Mouse (Mus musculus) ES-Bruce4 (cell line): Measurements from ENCODE around the gene Snx11. TPM values are rescaled to one million over a fixed set of nuclear protein-coding genes. Genes with fewer than 3 reads are reported as not detected.
A peak's percentile ranks its signal among the peaks of the same experiment; 100 is the strongest.

Source experiments
- H3K27ac ChIP-seq: 2 replicates; pipeline ENCODE4 v1.5.1; 2012; ENCODE audit warnings: low read length, inconsistent platforms; ENCODE audit not compliant: insufficient read depth
- H3K27me3 ChIP-seq: 2 replicates; pipeline ENCODE4 v1.6.1; 2012; ENCODE audit warnings: mild to moderate bottlenecking, low read length, inconsistent platforms; ENCODE audit not compliant: control insufficient read depth, poor library complexity, insufficient read depth, severe bottlenecking
- H3K36me3 ChIP-seq: 2 replicates; pipeline ENCODE4 v1.6.1; 2012; ENCODE audit warnings: inconsistent platforms, mild to moderate bottlenecking, low read length, moderate library complexity; ENCODE audit not compliant: control insufficient read depth, poor library complexity, insufficient read depth, severe bottlenecking
- H3K4me1 ChIP-seq: one replicate; pipeline ENCODE4 v1.8.1; 2011; ENCODE audit warnings: low read length; ENCODE audit not compliant: control insufficient read depth, insufficient read depth
- H3K4me3 ChIP-seq: 2 replicates; pipeline ENCODE4 v1.5.1; 2011; ENCODE audit warnings: low read depth, mild to moderate bottlenecking, low read length
- H3K9ac ChIP-seq: 2 replicates; pipeline ENCODE4 v1.6.1; 2012; ENCODE audit warnings: low read depth, mild to moderate bottlenecking, inconsistent platforms; ENCODE audit not compliant: poor library complexity, severe bottlenecking
- H3K9me3 ChIP-seq: replicated peaks from 2 replicates; pipeline ENCODE4 v1.6.1; 2012; ENCODE audit warnings: mild to moderate bottlenecking, low read length, inconsistent platforms; ENCODE audit not compliant: control insufficient read depth, poor library complexity, insufficient read depth, severe bottlenecking
- CTCF ChIP-seq: IDR thresholded peaks from one replicate; pipeline ENCODE4 v1.8.1; 2011; ENCODE audit warnings: low read depth, low read length
- EP300 ChIP-seq: IDR thresholded peaks from 2 replicates; pipeline ENCODE4 v1.6.1; 2011; ENCODE audit warnings: low read depth, low read length; ENCODE audit not compliant: insufficient read depth
- POLR2A ChIP-seq: IDR thresholded peaks from one replicate; pipeline ENCODE4 v1.8.1; 2011; ENCODE audit warnings: low read length; ENCODE audit not compliant: insufficient read depth
- polyA plus RNA-seq: library from polyadenylated mRNA; stranded (reverse); fragments of >200 nt; gene quantifications from 2 replicates; pipeline ENCODE4 v1.2.4, GENCODE M21; 2011; ENCODE audit warnings: low read depth; ENCODE audit not compliant: missing spikeins, insufficient read depth, insufficient read length

Gene Snx11
- polyA plus RNA-seq, 1 experiment = 27.3 TPM

- no peak overlapping the region for H3K27ac ChIP-seq
- no peak for TF ChIP-seq POLR2A
- peaks cover 14% of the 10 kb centered on the region for H3K36me3 ChIP-seq
- H3K9me3 ChIP-seq = no peaks in the 10 kb centered on the region
- no peaks in the 10 kb centered on the region for H3K27me3 ChIP-seq
- H3K4me3 ChIP-seq = peak overlapping the region; percentile 85
- H3K4me1 ChIP-seq = peaks cover 2% of the 10 kb centered on the region
- peak overlapping the region; percentile 54 for H3K9ac ChIP-seq
These were observed 1.3 kb downstream of the Snx11 start for GRCm38 (mm10) chr11:96776068-96776467.

- Histone ChIP-seq H3K9me3 (no peaks in the 10 kb centered on the region), H3K27me3 (no peaks in the 10 kb centered on the region), H3K9ac (no peak overlapping the region), H3K36me3 (peaks cover 17% of the 10 kb centered on the region), H3K4me1 (peaks cover 2% of the 10 kb centered on the region), H3K27ac (no peak overlapping the region), H3K4me3 (no peak overlapping the region)
- no peak for TF ChIP-seq POLR2A
- no peak for TF ChIP-seq CTCF
- TF ChIP-seq EP300 = no peak
These were observed 1.7 kb downstream of the Snx11 start for GRCm38 (mm10) chr11:96775665-96776064.

GRCm38 (mm10) chr11:96775063-96775462 is 2.3 kb downstream of the Snx11 start:
- Histone ChIP-seq H3K27me3 (no peaks in the 10 kb centered on the region), H3K36me3 (peaks cover 23% of the 10 kb centered on the region), H3K27ac (no peak overlapping the region), H3K4me1 (peaks cover under 1% of the 10 kb centered on the region), H3K4me3 (no peak overlapping the region), H3K9me3 (no peaks in the 10 kb centered on the region), H3K9ac (no peak overlapping the region)
- no peak for TF ChIP-seq POLR2A
- no peak for TF ChIP-seq CTCF
- TF ChIP-seq EP300 = no peak

GRCm38 (mm10) chr11:96774536-96774935 is 2.8 kb downstream of the Snx11 start:
- no peaks in the 10 kb centered on the region for H3K27me3 ChIP-seq
- H3K4me3 ChIP-seq = no peak overlapping the region
- TF ChIP-seq EP300 = no peak
- no peak for TF ChIP-seq POLR2A
- no peak for TF ChIP-seq CTCF
- H3K36me3 ChIP-seq = peaks cover 27% of the 10 kb centered on the region
- no peak overlapping the region for H3K9ac ChIP-seq
- H3K9me3 ChIP-seq = no peaks in the 10 kb centered on the region
- no peaks in the 10 kb centered on the region for H3K4me1 ChIP-seq
- no peak overlapping the region for H3K27ac ChIP-seq

GRCm38 (mm10) chr11:96772413-96772812 is 4.9 kb downstream of the Snx11 start:
- Histone ChIP-seq H3K9me3 (no peaks in the 10 kb centered on the region), H3K4me1 (no peaks in the 10 kb centered on the region), H3K36me3 (peaks cover 35% of the 10 kb centered on the region), H3K9ac (peak overlapping the region; percentile 56), H3K27ac (peak overlapping the region; percentile 55; the same call in 1 of the 2 replicates), H3K27me3 (no peaks in the 10 kb centered on the region), H3K4me3 (no peak overlapping the region)
- TF ChIP-seq EP300 = no peak
- TF ChIP-seq POLR2A = no peak
- no peak for TF ChIP-seq CTCF

- no peak overlapping the region for H3K4me3 ChIP-seq
- H3K27me3 ChIP-seq = no peaks in the 10 kb centered on the region
- H3K27ac ChIP-seq = peak overlapping the region; percentile 55
- H3K9ac ChIP-seq = peak overlapping the region; percentile 56
- TF ChIP-seq CTCF (no peak), POLR2A (no peak), EP300 (no peak)
- H3K36me3 ChIP-seq = peaks cover 35% of the 10 kb centered on the region
- H3K4me1 ChIP-seq = no peaks in the 10 kb centered on the region
- H3K9me3 ChIP-seq = no peaks in the 10 kb centered on the region
These were observed 5.9 kb downstream of the Snx11 start for GRCm38 (mm10) chr11:96771274-96771975.
